Mouse (Mus musculus): ENCODE data around the gene Olfr99. TPM values are rescaled to one million over a fixed set of nuclear protein-coding genes. Genes with fewer than 3 reads are reported as not detected.

The Olfr99 gene
- polyA plus RNA-seq (2015; fragmentation: Nextera tagmentation; extraction: Ambion mirVana) = not detected in 2 replicates

DNA sequence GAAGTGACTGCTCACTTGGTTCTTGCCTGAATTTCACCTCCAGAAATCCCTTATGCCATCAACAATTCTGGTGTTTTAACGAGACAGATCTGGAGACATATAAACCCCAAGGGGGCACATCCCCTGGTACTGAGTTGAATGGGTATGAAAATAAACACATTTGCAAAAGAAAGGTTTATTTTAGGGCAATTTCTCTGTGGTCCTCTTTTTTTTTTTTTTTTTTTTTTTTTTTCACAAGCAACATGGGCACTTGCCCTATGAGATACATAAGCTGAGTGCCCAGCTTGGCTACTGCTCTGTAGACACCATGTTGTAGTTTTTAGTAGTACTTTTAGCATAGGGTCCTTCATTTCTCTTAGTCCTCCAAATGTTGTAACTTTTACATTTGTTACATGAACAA is at the start of gene Olfr99:
TSS of gene Olfr99 (minus strand) at position 101 of the 400 bp plus-strand sequence.
- Histone ChIP-seq H3K36me3 (no peaks in the 10 kb centered on the region), H3K4me1 (replicated peaks) (no peaks in the 10 kb centered on the region), H3K9ac (no peak within 1 kb of the TSS), H3K27ac (no peak within 1 kb of the TSS), H3K4me2 (no peak within 1 kb of the TSS), H3K4me3 (replicated peaks) (no peak within 1 kb of the TSS), H3K9me3 (replicated peaks) (no peaks in the 10 kb centered on the region), H3K27me3 (no peaks in the 10 kb centered on the region)
- DNase-seq (no peak), ATAC-seq (ENCODE audit: low read depth) (no peak)
- 45% methylated on average over 1 of the region's 1 CpGs for WGBS (ENCODE audit: insufficient replicate concordance)

DNA sequence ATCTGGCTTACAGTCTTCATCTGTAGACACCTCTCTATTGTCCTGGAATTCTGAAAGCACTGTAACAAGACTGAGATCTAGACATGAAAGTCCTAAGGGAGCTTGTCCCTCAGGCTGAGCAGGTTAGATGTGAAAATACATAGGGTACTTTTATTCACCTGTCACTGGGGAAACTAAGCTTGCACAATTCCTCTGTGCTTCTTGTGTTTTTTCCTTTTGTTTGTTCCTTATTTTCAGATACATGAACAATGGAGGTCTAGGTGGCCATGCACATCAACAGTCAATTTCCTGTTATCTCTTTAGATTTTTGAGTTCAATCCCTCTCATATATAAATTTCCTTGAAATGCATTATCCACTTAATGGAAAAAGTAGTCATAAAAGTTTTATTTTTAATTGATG is 33.7 kb upstream of the Olfr99 start, which contains the start of gene Olfr102:
TSS of gene Olfr102 (minus strand) at position 101 of the 400 bp plus-strand sequence.
- no peak within 1 kb of the TSS for H3K4me3 ChIP-seq (replicated peaks)
- H3K27me3 ChIP-seq = no peaks in the 10 kb centered on the region
- no peaks in the 10 kb centered on the region for H3K36me3 ChIP-seq
- no peak for ATAC-seq (ENCODE audit: low read depth)
- no peak within 1 kb of the TSS for H3K27ac ChIP-seq
- no peak within 1 kb of the TSS for H3K9ac ChIP-seq
- H3K4me2 ChIP-seq = no peak within 1 kb of the TSS
- peaks cover 4% of the 10 kb centered on the region; the same call in 1 of the 2 replicates for H3K9me3 ChIP-seq (replicated peaks)
- no peak for DNase-seq
- H3K4me1 ChIP-seq (replicated peaks) = no peaks in the 10 kb centered on the region

DNA sequence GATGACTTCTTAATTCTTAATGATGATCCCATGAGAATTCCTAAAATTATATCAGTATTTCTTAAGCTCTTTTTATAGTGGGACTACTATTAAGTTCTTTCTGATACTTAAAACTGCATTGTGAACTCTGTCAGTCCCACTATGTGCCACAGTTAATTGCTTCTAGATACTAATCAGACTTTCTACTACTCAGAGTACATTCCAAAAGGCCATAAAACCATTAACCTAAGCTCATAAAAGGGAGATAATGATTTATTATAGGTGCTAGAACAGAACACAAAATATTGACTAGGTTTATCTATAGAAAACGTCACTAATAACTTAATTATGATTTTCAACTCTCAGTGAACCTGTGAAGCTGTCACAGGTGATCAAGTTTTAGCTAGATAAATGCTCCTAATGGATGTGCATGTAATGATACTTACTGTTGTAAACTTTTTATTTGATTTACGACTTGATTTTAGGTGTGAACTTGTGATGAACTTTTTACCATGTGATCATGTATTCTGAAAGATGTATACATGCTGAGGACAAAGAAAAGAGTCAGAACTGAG is 27.0 kb upstream of the Olfr99 start:
- Histone ChIP-seq H3K27ac (no peak overlapping the region), H3K9ac (no peak overlapping the region), H3K9me3 (replicated peaks) (no peaks in the 10 kb centered on the region), H3K36me3 (no peaks in the 10 kb centered on the region), H3K4me1 (replicated peaks) (no peaks in the 10 kb centered on the region), H3K27me3 (no peaks in the 10 kb centered on the region), H3K4me2 (no peak overlapping the region), H3K4me3 (replicated peaks) (no peak overlapping the region)
- WGBS (ENCODE audit: insufficient replicate concordance) = 17% methylated on average over 2 of the region's 2 CpGs
- no peak for ATAC-seq (ENCODE audit: low read depth)
- DNase-seq = no peak

DNA sequence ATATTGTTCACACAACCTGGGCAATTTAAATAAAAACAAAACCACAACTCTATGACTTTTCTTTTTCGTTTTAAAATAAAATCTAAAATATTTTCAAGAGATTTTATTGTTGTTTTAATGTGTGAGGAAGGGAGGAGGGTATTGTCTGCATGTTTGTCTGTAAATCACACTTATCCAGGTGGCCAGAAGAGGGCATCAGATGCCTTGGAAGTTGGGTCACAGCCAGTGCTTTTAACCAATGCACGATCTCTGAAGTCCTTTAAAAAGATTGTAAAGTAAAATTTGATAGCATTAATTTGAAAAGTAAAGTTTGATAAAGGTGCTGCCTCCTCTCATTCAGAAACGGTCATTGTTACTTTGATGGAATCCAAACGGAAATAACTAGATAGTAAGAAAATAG is 25.2 kb upstream of the Olfr99 start:
- H3K9ac ChIP-seq = no peak overlapping the region
- WGBS (ENCODE audit: insufficient replicate concordance) = 28% methylated on average over 4 of the region's 4 CpGs
- DNase-seq = no peak

DNA sequence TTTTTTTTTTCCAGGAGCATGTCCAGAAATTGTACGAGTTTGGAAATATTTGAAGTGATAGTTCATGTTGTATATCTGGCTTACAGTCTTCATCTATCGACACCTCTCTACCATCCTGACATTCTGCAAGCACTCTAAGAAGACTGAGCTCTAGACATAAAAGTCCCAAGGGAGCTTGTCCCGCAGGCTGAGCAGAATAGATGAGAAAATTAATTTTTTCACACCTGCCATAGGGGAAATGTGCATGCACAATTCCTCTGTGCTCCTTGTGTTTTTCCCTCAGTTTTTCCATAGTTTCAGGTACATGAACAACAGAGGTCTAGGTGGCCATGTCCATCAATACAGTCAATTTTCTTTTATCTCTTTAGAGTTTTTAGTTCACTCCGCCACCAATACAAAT is 21.0 kb upstream of the Olfr99 start, which contains the start of gene Olfr101:
TSS of gene Olfr101 (minus strand) at position 101 of the 400 bp plus-strand sequence.
- H3K27me3 ChIP-seq = no peaks in the 10 kb centered on the region
- 49% methylated on average over 4 of the region's 4 CpGs for WGBS (ENCODE audit: insufficient replicate concordance)
- no peak within 1 kb of the TSS for H3K9ac ChIP-seq
- no peak within 1 kb of the TSS for H3K4me2 ChIP-seq
- no peak for ATAC-seq (ENCODE audit: low read depth)
- H3K27ac ChIP-seq = no peak within 1 kb of the TSS
- no peaks in the 10 kb centered on the region for H3K4me1 ChIP-seq (replicated peaks)
- H3K9me3 ChIP-seq (replicated peaks) = no peaks in the 10 kb centered on the region
- no peak for DNase-seq
- no peak within 1 kb of the TSS for H3K4me3 ChIP-seq (replicated peaks)
- H3K36me3 ChIP-seq = no peaks in the 10 kb centered on the region

More for the DNA sequence above, 25.2 kb upstream of the Olfr99 start:
- no peaks in the 10 kb centered on the region for H3K36me3 ChIP-seq
- H3K4me1 ChIP-seq (replicated peaks) = no peaks in the 10 kb centered on the region
- no peak overlapping the region for H3K4me2 ChIP-seq
- H3K27me3 ChIP-seq = no peaks in the 10 kb centered on the region
- H3K9me3 ChIP-seq (replicated peaks) = no peaks in the 10 kb centered on the region
- no peak overlapping the region for H3K27ac ChIP-seq
- ATAC-seq (ENCODE audit: low read depth) = no peak
- no peak overlapping the region for H3K4me3 ChIP-seq (replicated peaks)

DNA sequence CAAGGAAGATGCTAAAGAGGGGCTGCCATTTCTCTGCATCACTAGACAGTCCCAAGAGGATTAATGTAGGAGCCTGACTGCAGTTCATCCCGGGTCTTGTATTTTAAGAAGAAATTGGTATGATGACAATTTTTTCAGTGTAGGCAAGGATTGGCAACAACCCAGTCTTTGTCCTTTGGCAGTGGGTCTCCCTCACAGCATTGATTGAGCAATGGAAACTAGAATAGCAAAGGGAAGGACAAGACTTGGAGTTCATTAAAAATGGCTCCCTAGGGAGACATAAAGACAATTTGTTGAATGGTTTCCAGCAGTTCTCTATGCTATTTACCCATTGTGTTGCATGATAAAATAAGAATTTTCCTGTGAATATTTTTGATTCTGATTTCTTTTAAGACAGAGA is 2.9 kb downstream of the Olfr99 start:
- no peaks in the 10 kb centered on the region for H3K4me1 ChIP-seq (replicated peaks)
- DNase-seq (no peak), ATAC-seq (ENCODE audit: low read depth) (no peak)
- H3K27me3 ChIP-seq = no peaks in the 10 kb centered on the region
- H3K27ac ChIP-seq = no peak overlapping the region
- no peak overlapping the region for H3K4me3 ChIP-seq (replicated peaks)
- H3K9me3 ChIP-seq (replicated peaks) = no peaks in the 10 kb centered on the region
- H3K9ac ChIP-seq = no peak overlapping the region
- H3K4me2 ChIP-seq = no peak overlapping the region
- WGBS (ENCODE audit: insufficient replicate concordance) = 63% methylated on average over 1 of the region's 1 CpGs
- H3K36me3 ChIP-seq = no peaks in the 10 kb centered on the region

DNA sequence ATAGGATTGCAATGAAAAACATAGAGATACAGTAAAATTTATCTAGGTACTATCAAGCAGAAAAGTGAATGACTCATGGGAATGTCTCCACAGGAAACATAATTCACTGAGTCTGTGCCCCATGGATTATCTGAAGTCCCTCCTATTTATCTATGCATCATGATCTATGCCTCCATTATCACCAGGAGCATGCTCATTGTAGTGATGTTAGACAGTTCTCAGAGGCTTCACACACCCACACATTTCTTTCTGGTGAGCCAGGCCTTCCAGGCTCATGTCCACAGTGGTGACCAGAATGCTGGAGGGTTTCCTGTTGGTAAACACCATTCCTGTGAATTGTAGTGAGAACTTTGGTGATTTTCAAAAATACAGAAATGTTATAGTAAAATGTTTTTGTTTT is 6.7 kb downstream of the Olfr99 start:
- no peaks in the 10 kb centered on the region for H3K9me3 ChIP-seq (replicated peaks)
- no peak overlapping the region for H3K9ac ChIP-seq
- ATAC-seq (ENCODE audit: low read depth) = no peak
- no peaks in the 10 kb centered on the region for H3K27me3 ChIP-seq
- no peaks in the 10 kb centered on the region for H3K4me1 ChIP-seq (replicated peaks)
- no peak for DNase-seq
- no peak overlapping the region for H3K4me3 ChIP-seq (replicated peaks)
- H3K36me3 ChIP-seq = no peaks in the 10 kb centered on the region
- no peak overlapping the region for H3K4me2 ChIP-seq
- H3K27ac ChIP-seq = no peak overlapping the region

DNA sequence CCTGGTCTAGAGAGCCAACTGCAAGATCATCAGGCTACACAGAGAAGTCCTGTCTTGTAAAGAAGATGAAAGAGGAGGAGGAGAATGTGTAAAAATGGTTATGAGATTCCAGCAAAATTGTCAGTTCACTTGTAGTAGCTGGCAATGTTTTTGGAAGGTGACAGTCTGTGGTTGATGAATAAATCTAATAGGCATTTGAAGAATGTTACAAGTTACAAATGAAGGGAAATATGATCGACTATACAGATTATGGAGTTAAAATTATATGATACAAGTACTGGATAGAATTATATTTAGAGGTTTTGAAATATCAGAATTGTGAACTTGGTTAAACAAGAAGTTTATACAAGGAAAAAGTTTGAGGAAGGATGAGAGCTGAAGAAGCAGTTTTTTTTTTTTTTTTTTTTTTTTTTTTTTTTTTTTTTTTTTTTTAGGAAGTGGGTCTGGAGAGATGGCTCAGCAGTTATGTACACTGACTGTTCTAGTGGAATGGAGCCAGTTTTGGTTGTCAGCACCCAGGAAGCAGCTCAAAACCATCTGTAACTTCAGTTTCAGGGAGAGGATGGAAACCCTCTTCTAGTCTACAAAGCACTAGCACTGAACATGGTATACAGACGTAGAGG is 7.5 kb downstream of the Olfr99 start:
- Histone ChIP-seq H3K4me2 (no peak overlapping the region), H3K9ac (no peak overlapping the region), H3K27ac (no peak overlapping the region), H3K36me3 (no peaks in the 10 kb centered on the region), H3K4me1 (replicated peaks) (no peaks in the 10 kb centered on the region), H3K27me3 (no peaks in the 10 kb centered on the region), H3K9me3 (replicated peaks) (no peaks in the 10 kb centered on the region), H3K4me3 (replicated peaks) (no peak overlapping the region)
- 47% methylated on average over 2 of the region's 2 CpGs for WGBS (ENCODE audit: insufficient replicate concordance)
- DNase-seq (no peak), ATAC-seq (ENCODE audit: low read depth) (no peak)

DNA sequence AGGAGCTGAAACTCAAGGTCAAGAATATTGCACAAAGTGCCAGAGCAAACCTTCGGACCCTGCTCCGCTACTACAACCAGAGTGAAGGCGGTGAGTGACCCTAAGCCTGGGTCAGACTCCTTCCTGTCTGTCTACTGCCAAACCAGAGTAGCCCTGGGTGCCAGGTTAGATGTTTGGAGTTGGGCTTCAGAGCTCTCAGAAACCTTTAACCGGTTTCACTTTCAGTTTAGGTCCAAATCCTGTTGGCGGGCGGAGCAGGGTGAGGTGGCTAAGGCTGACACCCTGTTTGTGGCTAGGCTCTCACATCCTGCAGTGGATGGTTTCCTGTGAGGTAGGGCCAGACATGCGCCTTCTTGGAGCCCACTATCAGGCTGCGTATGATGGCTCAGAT is 12.6 kb downstream of the Olfr99 start:
- Histone ChIP-seq H3K27ac (no peak overlapping the region), H3K4me2 (peak overlapping the region; percentile 80), H3K4me1 (replicated peaks) (no peaks in the 10 kb centered on the region; the same call in 1 of the 2 replicates), H3K36me3 (no peaks in the 10 kb centered on the region), H3K4me3 (replicated peaks) (peak overlapping the region; percentile 61), H3K9ac (peak overlapping the region; percentile 54; the same call in 1 of the 2 replicates), H3K27me3 (no peaks in the 10 kb centered on the region), H3K9me3 (replicated peaks) (no peaks in the 10 kb centered on the region)
- ATAC-seq (ENCODE audit: low read depth) (peak; percentile 58), DNase-seq (no peak)
- WGBS (ENCODE audit: insufficient replicate concordance) = 16% methylated on average over 8 of the region's 8 CpGs

DNA sequence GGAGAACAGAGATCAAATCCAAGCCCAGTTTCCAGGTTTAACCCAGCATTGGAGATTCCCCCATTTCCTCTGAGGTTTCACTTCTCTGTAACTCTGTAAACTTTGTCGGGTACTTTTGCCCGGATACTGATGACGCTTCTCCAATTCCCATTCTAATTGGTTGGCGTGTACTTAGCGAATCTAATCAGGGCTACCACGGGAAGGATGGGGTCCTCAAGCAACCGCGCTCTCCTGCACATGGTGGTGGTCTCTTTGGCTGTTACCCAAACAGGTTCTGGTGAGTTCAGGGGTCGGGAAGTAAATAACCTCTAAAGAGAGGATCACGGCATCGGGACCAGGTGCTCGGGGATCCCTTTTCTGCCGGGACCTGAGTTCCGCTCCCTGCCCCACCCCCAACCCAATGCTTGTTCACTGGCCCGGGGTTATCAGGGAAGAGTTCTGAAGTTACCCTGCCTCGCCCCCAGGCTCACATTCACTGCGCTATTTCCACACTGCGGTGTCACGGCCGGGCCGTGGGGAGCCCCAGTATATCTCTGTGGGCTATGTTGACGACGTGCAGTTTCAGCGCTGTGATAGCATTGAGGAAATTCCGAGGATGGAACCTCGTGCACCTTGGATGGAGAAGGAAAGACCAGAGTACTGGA is 13.1 kb downstream of the Olfr99 start, which contains the start of gene H2-M3:
TSS of gene H2-M3 (plus strand) at position 163 of the 644 bp plus-strand sequence.
- Histone ChIP-seq H3K4me3 (replicated peaks) (peak within 1 kb of the TSS; percentile 61), H3K27me3 (no peaks in the 10 kb centered on the region), H3K4me1 (replicated peaks) (no peaks in the 10 kb centered on the region; the same call in 1 of the 2 replicates), H3K9me3 (replicated peaks) (no peaks in the 10 kb centered on the region), H3K4me2 (peak within 1 kb of the TSS; percentile 80), H3K27ac (no peak within 1 kb of the TSS), H3K9ac (peak within 1 kb of the TSS; percentile 54; the same call in 1 of the 2 replicates), H3K36me3 (no peaks in the 10 kb centered on the region)
- WGBS (ENCODE audit: insufficient replicate concordance) = 2% methylated on average over 26 of the region's 26 CpGs
- peak; percentile 61 for DNase-seq
- ATAC-seq (ENCODE audit: low read depth) = peak; percentile 86

DNA sequence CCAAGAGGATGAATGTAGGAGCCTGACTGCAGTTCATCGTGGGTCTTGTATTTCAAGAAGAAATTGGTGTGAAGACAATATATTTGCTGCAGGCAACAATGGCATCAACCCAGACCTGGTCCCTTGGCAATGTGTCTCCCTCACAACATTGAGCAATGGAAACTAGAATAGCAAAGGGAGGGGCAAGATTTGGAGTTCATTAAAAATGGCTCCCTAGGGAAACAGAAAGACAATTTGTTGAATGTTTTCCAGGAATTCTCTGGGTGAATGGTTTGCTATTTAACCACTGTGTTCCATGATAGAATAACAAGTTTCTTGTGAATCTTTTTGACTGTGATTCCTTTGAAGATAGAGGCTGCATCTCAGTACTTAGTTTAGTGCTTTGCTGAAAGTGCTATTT is 19.6 kb downstream of the Olfr99 start, which contains the start of gene Olfr98:
TSS of gene Olfr98 (minus strand) at position 124 of the 400 bp plus-strand sequence.
- no peak within 1 kb of the TSS for H3K9ac ChIP-seq
- no peak within 1 kb of the TSS for H3K4me2 ChIP-seq
- no peak for DNase-seq
- no peaks in the 10 kb centered on the region for H3K4me1 ChIP-seq (replicated peaks)
- H3K36me3 ChIP-seq = no peaks in the 10 kb centered on the region
- H3K4me3 ChIP-seq (replicated peaks) = no peak within 1 kb of the TSS
- 60% methylated on average over 1 of the region's 1 CpGs for WGBS (ENCODE audit: insufficient replicate concordance)
- H3K27ac ChIP-seq = no peak within 1 kb of the TSS
- H3K27me3 ChIP-seq = no peaks in the 10 kb centered on the region
- no peaks in the 10 kb centered on the region for H3K9me3 ChIP-seq (replicated peaks)
- ATAC-seq (ENCODE audit: low read depth) = no peak

All from liver, embryonic 13.5 days (tissue).